Mouse (Mus musculus) E14TG2a.4 (cell line): ENCODE data around the gene Mmrn2.

ENCODE experiments used
- CTCF ChIP-seq: conservative IDR thresholded peaks from 2 replicates; pipeline ENCODE4 v1.5.1; 2014; ENCODE audit warnings: low read length
- POU5F1 ChIP-seq: IDR thresholded peaks from 2 replicates; pipeline ENCODE4 v1.6.1; 2014; ENCODE audit warnings: low read length, borderline replicate concordance

DNA sequence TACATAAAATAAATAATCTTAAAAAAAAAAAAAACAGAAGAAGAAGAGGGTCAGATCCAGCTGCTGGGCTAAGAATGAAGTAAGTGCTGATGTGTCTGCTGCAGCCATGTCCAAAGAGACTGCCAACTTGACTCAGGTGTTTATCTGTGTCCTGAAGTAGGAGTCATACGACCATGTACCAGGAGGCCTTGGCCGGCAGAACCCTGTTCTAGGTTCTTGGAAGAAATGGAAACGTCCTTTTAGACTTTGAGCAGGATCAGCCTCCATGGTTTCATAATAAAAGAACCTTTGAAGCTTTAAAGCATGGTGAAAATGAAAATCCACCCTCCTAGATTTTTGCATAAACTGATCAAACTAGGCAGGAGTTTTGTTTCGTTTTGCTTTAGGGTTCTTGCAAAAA, 20.8 kb upstream of the Mmrn2 start:
- TF ChIP-seq CTCF (no peak), POU5F1 (no peak)
